Mouse (Mus musculus) embryonic fibroblast, embryonic 13.5 days (primary cell): ENCODE data around the gene Ctsf. TPM values are rescaled to one million over a fixed set of nuclear protein-coding genes. Genes with fewer than 3 reads are reported as not detected.

Source experiments
- H3K27ac ChIP-seq: 2 replicates; pipeline ENCODE4 v1.5.1; 2012; ENCODE audit warnings: low read length, control low read depth, inconsistent platforms; ENCODE audit not compliant: insufficient read depth
- H3K4me1 ChIP-seq: 2 replicates; pipeline ENCODE4 v1.6.1; 2011; ENCODE audit warnings: low read length; ENCODE audit not compliant: control insufficient read depth, insufficient read depth
- H3K4me3 ChIP-seq: 2 replicates; pipeline ENCODE4 v1.5.1; 2011; ENCODE audit warnings: mild to moderate bottlenecking, control low read depth, low read length; ENCODE audit not compliant: insufficient read depth
- CTCF ChIP-seq: IDR thresholded peaks from 2 replicates; pipeline ENCODE4 v1.5.1; 2011; ENCODE audit warnings: mild to moderate bottlenecking, control low read depth, low read length, moderate library complexity, borderline replicate concordance; ENCODE audit not compliant: insufficient read depth
- POLR2A ChIP-seq: IDR thresholded peaks from 2 replicates; pipeline ENCODE4 v1.6.1; 2011; ENCODE audit warnings: low read depth, mild to moderate bottlenecking, control low read depth, low read length, moderate library complexity
- polyA plus RNA-seq: library from polyadenylated mRNA; stranded (reverse); fragments of >200 nt; gene quantifications from 2 replicates; pipeline ENCODE4 v1.2.4, GENCODE M21; 2011; ENCODE audit warnings: low read depth; ENCODE audit not compliant: missing spikeins, insufficient read length

Gene Ctsf
- polyA plus RNA-seq, 1 experiment = 20.3 TPM

DNA sequence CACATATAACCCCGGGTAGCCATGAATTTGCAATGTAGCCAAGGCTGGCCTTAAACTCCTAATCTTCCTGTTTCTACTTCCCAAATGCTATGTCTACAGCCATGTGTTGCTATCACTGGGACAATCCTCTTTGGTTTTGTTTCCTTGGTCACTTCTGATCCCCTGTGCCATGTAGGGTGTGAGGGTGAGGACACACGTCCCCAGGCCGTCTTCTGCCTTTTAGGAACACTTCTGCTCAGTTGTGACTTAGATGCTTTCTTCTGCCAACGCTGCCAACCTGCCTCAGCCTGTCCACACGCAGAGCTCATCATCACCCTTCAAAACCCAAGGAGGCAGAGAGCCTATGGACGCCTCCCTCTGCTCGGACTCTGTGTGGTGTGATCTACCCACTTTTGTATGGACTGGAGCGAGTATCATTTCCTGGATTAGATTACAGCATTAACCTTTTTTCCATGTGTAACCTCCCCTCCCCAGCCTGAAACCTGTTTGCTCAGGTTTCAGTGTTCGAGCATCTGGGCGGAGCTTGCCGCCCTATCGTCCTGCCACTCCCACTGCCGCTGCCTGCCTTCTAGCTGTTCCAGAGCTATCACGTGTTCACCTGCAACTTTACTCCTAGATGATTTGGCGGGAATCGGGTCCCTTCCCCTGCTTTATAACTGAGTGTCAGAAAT is 26.4 kb upstream of the Ctsf start:
- no peak for TF ChIP-seq CTCF
- TF ChIP-seq POLR2A = no peak
- no peak overlapping the region for H3K27ac ChIP-seq
- no peaks in the 10 kb centered on the region for H3K4me1 ChIP-seq
- no peak overlapping the region for H3K4me3 ChIP-seq

DNA sequence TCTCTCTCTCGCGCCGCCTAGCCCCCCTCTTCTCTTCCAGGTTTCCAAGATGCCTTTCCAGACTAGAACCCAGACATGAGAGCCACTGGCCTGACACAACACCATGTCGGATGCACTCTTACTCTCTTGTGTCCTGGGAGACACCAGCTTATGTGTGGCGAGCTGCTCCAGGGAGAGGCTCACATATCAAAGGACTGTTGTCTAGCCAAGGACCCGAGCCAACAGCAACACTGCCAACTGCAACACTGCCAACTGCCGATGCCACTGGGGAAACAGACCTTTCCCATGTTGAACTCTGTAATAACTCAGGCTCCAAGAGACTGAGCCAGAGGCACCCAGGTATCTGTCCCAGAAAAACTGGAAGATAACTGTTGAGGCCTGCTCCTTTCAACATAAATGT is 25.8 kb upstream of the Ctsf start:
- no peaks in the 10 kb centered on the region for H3K4me1 ChIP-seq
- H3K4me3 ChIP-seq = no peak overlapping the region
- no peak for TF ChIP-seq POLR2A
- no peak for TF ChIP-seq CTCF

DNA sequence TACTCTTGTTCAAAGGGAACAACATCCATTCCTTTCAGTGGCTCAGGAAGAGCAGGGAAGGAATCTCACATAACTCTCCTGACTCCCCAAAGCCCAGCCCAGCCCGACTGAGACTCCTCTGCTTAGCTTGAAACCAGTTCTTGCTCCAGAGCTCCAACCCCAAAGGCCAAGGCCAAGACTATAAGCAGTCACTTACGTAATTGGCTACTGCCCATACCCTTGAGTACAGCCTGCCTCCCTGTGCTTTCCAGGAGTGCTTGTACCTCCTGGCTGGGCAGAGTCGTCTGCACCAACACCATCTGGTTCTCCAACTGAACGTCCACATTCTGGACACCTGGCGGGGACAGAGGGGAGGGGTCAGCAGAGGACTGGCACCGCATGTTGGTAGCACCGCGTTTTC is 21.0 kb upstream of the Ctsf start:
- Histone ChIP-seq H3K4me3 (no peak overlapping the region), H3K27ac (no peak overlapping the region), H3K4me1 (no peaks in the 10 kb centered on the region)
- TF ChIP-seq CTCF = no peak
- TF ChIP-seq POLR2A = no peak

More for the DNA sequence above, 25.8 kb upstream of the Ctsf start:
- no peak overlapping the region for H3K27ac ChIP-seq

DNA sequence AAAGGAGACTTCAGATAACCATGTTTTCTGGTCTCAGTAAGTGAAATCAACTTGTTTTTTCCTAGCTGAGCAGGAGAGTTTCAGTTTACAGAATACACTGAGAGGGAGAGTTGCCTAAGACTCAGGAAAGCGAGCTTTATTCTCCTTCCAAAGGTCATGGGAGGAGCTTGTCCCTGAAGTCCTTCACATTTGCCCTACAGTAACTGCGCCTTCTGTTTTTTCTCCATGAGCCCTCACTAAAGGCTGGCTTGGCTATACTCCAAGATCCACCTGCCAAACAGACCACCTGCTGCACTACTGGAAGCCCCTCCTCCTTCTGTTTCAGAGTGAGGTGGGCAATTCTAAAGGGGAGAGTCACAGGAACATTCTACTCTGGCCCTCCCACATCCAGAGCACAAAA is 18.8 kb upstream of the Ctsf start:
- Histone ChIP-seq H3K27ac (no peak overlapping the region), H3K4me1 (no peaks in the 10 kb centered on the region), H3K4me3 (no peak overlapping the region)
- no peak for TF ChIP-seq CTCF
- no peak for TF ChIP-seq POLR2A

DNA sequence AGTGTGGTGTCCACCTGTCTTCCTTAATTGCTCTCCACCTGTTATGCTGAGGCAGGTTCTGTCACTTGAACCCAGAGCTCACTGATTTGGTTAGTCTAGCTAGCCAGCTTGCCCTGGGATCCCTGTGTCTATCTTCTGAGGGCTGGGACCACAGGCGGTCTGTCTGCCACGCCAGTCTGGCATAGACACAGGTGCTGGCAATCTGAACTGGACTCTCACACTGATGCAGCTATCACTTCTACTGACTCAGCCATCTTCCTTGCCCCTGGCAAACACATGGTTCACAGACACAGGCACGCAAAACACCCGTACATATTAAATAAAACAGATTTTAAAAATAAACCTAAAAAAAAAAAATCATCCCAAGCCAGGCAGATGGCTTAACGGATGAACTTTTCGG is 17.9 kb upstream of the Ctsf start:
- Histone ChIP-seq H3K4me3 (no peak overlapping the region), H3K27ac (no peak overlapping the region), H3K4me1 (no peaks in the 10 kb centered on the region)
- TF ChIP-seq POLR2A (no peak), CTCF (no peak)

DNA sequence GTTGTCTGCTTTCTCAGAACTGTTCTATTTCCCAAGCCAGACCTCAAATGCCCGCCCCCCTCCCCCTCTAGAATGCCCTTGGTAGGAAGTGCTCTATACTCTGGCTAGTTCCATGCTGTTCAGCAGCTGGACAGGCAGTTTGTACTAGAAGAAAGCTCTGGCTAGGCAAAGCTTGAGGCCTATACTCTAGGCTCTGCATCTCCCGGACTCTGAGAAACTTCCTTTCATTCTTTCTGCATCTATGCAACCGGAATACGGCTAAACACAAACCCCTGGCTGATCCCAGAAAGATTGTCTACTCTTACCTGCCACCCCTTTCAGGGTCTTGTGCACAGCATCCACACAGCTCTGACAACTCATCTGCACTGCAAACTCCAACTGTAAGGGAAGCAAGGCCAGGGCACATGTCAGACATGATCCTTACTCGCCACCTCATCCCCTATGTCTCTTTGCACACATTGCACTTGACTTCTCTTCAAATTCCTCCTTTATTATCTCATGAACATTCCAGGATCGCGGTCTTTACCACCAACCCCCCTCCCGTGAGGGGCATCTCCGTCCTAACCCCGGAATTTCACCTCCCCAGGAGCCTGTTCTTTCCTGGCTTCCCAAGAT is 16.3 kb upstream of the Ctsf start:
- Histone ChIP-seq H3K4me3 (peak overlapping the region; percentile 74), H3K4me1 (no peaks in the 10 kb centered on the region), H3K27ac (no peak overlapping the region)
- TF ChIP-seq POLR2A = no peak
- TF ChIP-seq CTCF = no peak

DNA sequence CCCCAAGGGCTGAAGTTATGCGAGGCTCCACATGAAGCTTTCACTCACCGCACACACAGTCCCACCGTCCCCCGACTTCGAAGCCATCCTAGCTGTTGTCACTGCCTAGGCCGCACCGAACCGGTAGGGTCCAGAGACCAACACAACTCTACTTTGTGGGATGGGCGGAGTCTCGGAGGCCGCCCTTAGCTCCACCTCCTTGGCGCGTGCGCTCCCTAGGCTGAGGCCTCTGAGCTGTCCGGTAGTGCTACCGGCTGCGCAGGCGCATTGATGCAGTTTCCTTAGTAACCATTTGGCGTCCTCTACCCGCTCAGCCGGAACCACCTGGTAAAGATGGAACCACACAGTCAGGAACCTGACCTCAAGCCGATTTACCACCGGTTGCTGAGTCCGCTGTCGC is 15.8 kb upstream of the Ctsf start, which contains the start of the genes Ccs and Ccdc87:
TSS of gene Ccs (minus strand) at position 184 of the 400 bp plus-strand sequence.
TSS of gene Ccdc87 (plus strand) at position 218 of the 400 bp plus-strand sequence.
- TF ChIP-seq CTCF = no peak
- peak; percentile 97 for TF ChIP-seq POLR2A
- H3K27ac ChIP-seq = no peak within 1 kb of the TSS
- H3K4me3 ChIP-seq = peak within 1 kb of the TSS; percentile 74
- no peaks in the 10 kb centered on the region for H3K4me1 ChIP-seq

DNA sequence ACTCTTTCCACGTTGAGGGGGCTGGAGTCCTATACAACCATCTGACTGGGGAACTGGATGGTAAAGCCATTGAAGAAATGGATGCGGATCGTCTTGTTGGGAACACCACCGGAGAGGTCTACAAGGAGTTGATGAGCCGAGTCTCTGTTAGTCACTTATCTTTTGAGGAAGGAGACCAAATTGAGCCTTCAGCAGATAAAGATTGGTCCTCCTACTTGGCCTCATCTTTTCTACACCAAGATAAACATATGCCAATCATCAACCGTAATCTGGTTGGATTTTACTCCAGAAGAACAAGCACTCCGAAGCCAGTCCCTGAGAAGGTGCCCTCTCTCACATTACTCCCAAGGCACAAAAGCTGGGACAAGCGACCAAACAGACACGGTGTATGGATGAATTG is 14.1 kb upstream of the Ctsf start:
- H3K27ac ChIP-seq = no peak overlapping the region
- H3K4me3 ChIP-seq = no peak overlapping the region
- TF ChIP-seq CTCF = no peak
- TF ChIP-seq POLR2A = no peak
- H3K4me1 ChIP-seq = no peaks in the 10 kb centered on the region

DNA sequence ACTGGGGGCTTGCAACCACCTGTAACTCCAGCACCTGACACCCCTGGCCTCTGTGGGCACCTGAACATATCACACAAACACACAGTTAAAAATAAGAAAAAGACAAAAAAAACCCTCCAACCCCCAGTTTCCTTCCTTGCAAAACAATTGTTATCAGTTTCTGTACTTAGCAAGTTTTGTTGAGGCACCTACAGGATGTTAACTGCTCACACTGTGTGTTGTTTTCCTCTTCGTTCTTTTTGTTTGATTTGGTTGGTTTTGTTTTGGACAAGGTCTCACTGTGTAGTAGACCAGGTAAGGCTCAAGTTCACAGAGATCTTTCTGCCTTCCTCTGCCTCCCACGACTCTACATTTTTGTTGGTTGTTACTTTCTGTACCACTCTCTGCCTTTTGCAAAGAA is 12.3 kb upstream of the Ctsf start:
- TF ChIP-seq POLR2A = no peak
- no peak for TF ChIP-seq CTCF
- no peak overlapping the region for H3K27ac ChIP-seq
- H3K4me3 ChIP-seq = no peak overlapping the region

DNA sequence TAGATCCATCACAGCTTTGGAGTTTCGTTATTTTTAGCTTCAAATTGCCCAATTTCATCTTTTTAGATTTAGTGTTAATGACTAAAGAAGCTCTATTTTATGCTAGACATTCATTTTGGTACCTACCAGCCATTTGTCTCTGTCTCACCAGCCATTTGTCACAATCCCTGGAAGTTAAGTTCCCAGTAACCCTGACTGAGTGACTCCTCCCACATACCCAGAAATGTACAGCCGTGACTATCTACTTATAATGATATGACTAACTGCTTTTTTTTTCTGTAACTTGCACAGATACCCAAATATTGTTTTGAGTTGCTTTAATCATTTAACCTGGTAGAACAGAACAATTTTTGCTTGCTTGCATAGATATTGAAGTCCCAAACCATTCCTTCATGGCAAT is 9.1 kb upstream of the Ctsf start:
- TF ChIP-seq CTCF (no peak), POLR2A (no peak)

More for the DNA sequence above, 12.3 kb upstream of the Ctsf start:
- no peaks in the 10 kb centered on the region for H3K4me1 ChIP-seq

More for the DNA sequence above, 9.1 kb upstream of the Ctsf start:
- Histone ChIP-seq H3K27ac (no peak overlapping the region), H3K4me3 (no peak overlapping the region), H3K4me1 (no peaks in the 10 kb centered on the region)
